Mouse (Mus musculus) midbrain, embryonic 12.5 days (tissue): ENCODE results near the gene Hivep2. TPM values are rescaled to one million over a fixed set of nuclear protein-coding genes. Genes with fewer than 3 reads are reported as not detected.

ENCODE experiments used
- ATAC-seq: fragments of 200-750 bp; cut with Nextera tagmentation; 2 replicates; pipeline ENCODE4 v1.8.0; 2017; ENCODE audit warnings: low read depth, moderate TSS enrichment, moderate library complexity; ENCODE audit not compliant: low FRiP score
- H3K27ac ChIP-seq: fragments of 300-500 bp; sonication (generic); replicated peaks from 2 replicates; pipeline ENCODE4 v1.5.1; 2016; ENCODE audit warnings: mild to moderate bottlenecking
- H3K27me3 ChIP-seq: fragments of 300-500 bp; sonication (generic); 2 replicates; pipeline ENCODE4 v1.6.1; 2016; ENCODE audit warnings: mild to moderate bottlenecking
- H3K36me3 ChIP-seq: fragments of 300-500 bp; sonication (generic); 2 replicates; pipeline ENCODE4 v1.6.1; 2016
- H3K4me1 ChIP-seq: fragments of 300-500 bp; sonication (generic); 2 replicates; pipeline ENCODE4 v1.6.1; 2016
- H3K4me2 ChIP-seq: fragments of 300-500 bp; sonication (generic); replicated peaks from 2 replicates; pipeline ENCODE4 v1.6.1; 2016; ENCODE audit warnings: mild to moderate bottlenecking, moderate library complexity
- H3K4me3 ChIP-seq: fragments of 300-500 bp; sonication (generic); 2 replicates; pipeline ENCODE4 v1.5.1; 2016; ENCODE audit warnings: mild to moderate bottlenecking
- H3K9ac ChIP-seq: fragments of 300-500 bp; sonication (generic); replicated peaks from 2 replicates; pipeline ENCODE4 v1.6.1; 2016; ENCODE audit warnings: mild to moderate bottlenecking, moderate library complexity
- H3K9me3 ChIP-seq: fragments of 300-500 bp; sonication (generic); 2 replicates; pipeline ENCODE4 v1.6.1; 2016; ENCODE audit warnings: mild to moderate bottlenecking
- WGBS: fragments of 180-500 bp; shearing (Covaris S2); methylation state at CpG from one replicate; pipeline ENCODE4 v1.1.7; 2016; 5-methylcytosine and 5-hydroxymethylcytosine counted together
- polyA plus RNA-seq: library from polyadenylated mRNA; unstranded; fragments of >200 nt; fragmentation: Nextera tagmentation; extraction: Ambion mirVana; gene quantifications from 2 replicates; pipeline ENCODE4 v1.2.1, GENCODE M21; 2016

Hivep2 gene
- polyA plus RNA-seq, 1 experiment from 2014 or later = 6.5 TPM

- WGBS = 93% methylated on average over 2 of the region's 2 CpGs
- no peak for ATAC-seq
Observed at GRCm38 (mm10) chr10:14032532-14032931, 66.7 kb downstream of the Hivep2 start.

DNA sequence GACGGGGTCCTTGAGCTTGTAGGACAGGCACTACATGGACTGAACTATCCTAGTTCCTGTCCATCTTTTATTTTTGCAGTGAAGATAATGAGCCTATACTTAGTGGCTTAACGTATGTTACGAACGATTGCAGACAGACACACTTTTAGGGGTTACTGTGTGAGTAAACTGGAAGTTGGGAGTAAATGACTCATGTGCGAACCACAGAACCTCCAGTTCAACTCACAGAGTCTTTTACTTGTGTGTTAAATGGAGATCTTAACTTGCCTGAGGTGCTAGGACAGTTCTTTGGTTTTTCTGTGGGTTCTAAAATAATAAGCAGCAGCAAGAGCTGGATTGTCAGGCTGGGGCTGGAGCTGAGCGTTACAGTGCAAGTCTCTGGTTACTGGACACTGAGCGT, 68.2 kb downstream of the Hivep2 start:
- Histone ChIP-seq H3K36me3 (no peaks in the 10 kb centered on the region), H3K27me3 (no peaks in the 10 kb centered on the region), H3K9me3 (no peaks in the 10 kb centered on the region), H3K4me2 (no peak overlapping the region), H3K4me3 (no peak overlapping the region), H3K4me1 (no peaks in the 10 kb centered on the region), H3K27ac (no peak overlapping the region), H3K9ac (no peak overlapping the region)
- ATAC-seq = no peak
- 95% methylated on average over 7 of the region's 7 CpGs for WGBS

More at GRCm38 (mm10) chr10:14032532-14032931, 66.7 kb downstream of the Hivep2 start:
- no peaks in the 10 kb centered on the region for H3K36me3 ChIP-seq
- H3K9ac ChIP-seq = no peak overlapping the region
- no peak overlapping the region for H3K4me2 ChIP-seq
- no peak overlapping the region for H3K27ac ChIP-seq
- H3K9me3 ChIP-seq = no peaks in the 10 kb centered on the region
- no peaks in the 10 kb centered on the region for H3K27me3 ChIP-seq
- no peaks in the 10 kb centered on the region for H3K4me1 ChIP-seq
- H3K4me3 ChIP-seq = no peak overlapping the region

DNA sequence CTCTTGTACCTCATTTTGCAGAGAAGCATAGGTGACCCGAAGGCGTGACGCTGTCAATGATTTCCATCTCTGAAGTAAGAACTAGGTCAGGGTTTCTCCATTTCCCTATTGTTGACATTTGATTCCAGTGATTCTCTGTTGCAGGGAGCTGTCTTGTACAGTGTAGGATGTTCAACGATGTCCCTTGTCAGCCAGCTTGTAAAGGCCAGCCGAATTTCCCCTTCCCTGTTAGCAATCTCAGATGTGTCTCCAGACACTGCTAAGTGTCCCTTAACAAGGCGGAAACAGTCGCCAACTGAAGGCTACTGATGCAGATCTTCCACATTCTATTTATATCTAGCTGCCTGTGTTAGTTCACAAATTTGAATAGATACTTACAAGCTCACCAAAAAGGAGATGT, 68.9 kb downstream of the Hivep2 start:
- H3K4me1 ChIP-seq = no peaks in the 10 kb centered on the region
- H3K4me2 ChIP-seq = no peak overlapping the region
- no peak overlapping the region for H3K4me3 ChIP-seq
- no peak overlapping the region for H3K27ac ChIP-seq
- H3K36me3 ChIP-seq = no peaks in the 10 kb centered on the region
- ATAC-seq = no peak
- no peak overlapping the region for H3K9ac ChIP-seq
- no peaks in the 10 kb centered on the region for H3K9me3 ChIP-seq
- 89% methylated on average over 7 of the region's 7 CpGs for WGBS
- H3K27me3 ChIP-seq = no peaks in the 10 kb centered on the region

DNA sequence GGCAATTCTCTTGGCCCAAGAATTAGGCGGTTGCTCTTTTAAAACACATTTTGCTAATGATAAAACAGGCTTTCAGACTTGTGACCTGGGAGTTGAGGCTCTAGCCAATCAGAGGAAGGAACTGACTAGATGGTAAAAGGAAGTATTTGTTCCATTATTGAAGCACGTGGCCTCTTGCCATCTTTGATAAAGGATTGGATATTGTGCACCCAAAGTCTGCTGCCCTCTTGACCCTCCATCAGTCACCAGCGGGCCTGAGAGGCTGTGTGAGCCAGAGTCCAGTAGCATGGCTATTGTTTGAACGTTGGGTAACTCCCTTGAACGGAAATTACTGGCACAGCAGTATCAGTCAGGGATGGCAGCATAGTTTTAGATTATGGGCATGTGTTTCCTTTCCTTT, 69.7 kb downstream of the Hivep2 start:
- no peak for ATAC-seq
- no peak overlapping the region for H3K27ac ChIP-seq
- WGBS = 73% methylated on average over 5 of the region's 5 CpGs

DNA sequence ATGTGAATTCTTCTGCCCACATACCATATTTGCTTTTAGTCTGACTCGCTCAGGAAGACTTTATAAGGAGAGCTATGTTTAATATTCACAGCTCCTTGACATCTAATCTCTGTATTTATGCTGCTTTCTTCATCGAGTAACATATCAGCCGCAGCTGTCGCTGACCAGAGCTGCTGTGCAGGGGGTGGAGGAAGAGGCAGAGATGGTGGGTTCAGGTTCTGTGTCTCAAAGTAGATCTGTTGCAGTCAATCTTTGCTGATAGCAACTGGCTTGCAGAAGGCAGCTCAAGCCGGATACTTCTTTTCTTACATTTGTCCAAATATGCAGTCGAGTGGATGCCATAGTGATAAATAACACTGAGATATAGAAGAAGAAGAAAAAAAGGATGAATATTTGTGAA, 70.6 kb downstream of the Hivep2 start:
- no peak for ATAC-seq
- 91% methylated on average over 6 of the region's 6 CpGs for WGBS
- H3K9ac ChIP-seq = no peak overlapping the region
- H3K4me1 ChIP-seq = no peaks in the 10 kb centered on the region
- H3K27me3 ChIP-seq = no peaks in the 10 kb centered on the region
- no peaks in the 10 kb centered on the region for H3K36me3 ChIP-seq
- H3K27ac ChIP-seq = no peak overlapping the region
- no peaks in the 10 kb centered on the region for H3K9me3 ChIP-seq
- no peak overlapping the region for H3K4me3 ChIP-seq
- H3K4me2 ChIP-seq = no peak overlapping the region

More for the DNA sequence above, 69.7 kb downstream of the Hivep2 start:
- Histone ChIP-seq H3K4me3 (no peak overlapping the region), H3K9me3 (no peaks in the 10 kb centered on the region), H3K4me2 (no peak overlapping the region), H3K36me3 (no peaks in the 10 kb centered on the region), H3K9ac (no peak overlapping the region), H3K4me1 (no peaks in the 10 kb centered on the region), H3K27me3 (no peaks in the 10 kb centered on the region)

- WGBS = 88% methylated on average over 7 of the region's 7 CpGs
- Histone ChIP-seq H3K9me3 (no peaks in the 10 kb centered on the region), H3K27me3 (no peaks in the 10 kb centered on the region), H3K36me3 (no peaks in the 10 kb centered on the region), H3K4me3 (no peak overlapping the region), H3K9ac (no peak overlapping the region), H3K27ac (no peak overlapping the region), H3K4me1 (no peaks in the 10 kb centered on the region), H3K4me2 (no peak overlapping the region)
- ATAC-seq = no peak
Observed at GRCm38 (mm10) chr10:14037977-14038489, 72.2 kb downstream of the Hivep2 start.

- no peak for ATAC-seq
- 86% methylated on average over 9 of the region's 9 CpGs for WGBS
- H3K9ac ChIP-seq = no peak overlapping the region
Observed at GRCm38 (mm10) chr10:14040716-14041470, 75.0 kb downstream of the Hivep2 start.

GRCm38 (mm10) chr10:14041606-14042005, 75.7 kb downstream of the Hivep2 start:
- H3K9ac ChIP-seq = no peak overlapping the region
- ATAC-seq = no peak
- peaks cover 5% of the 10 kb centered on the region; the same call in 1 of the 2 replicates for H3K4me1 ChIP-seq
- 86% methylated on average over 5 of the region's 5 CpGs for WGBS
- no peaks in the 10 kb centered on the region for H3K9me3 ChIP-seq
- no peak overlapping the region for H3K4me3 ChIP-seq
- no peak overlapping the region for H3K27ac ChIP-seq
- H3K27me3 ChIP-seq = peaks cover 5% of the 10 kb centered on the region; the same call in 1 of the 2 replicates
- no peak overlapping the region for H3K4me2 ChIP-seq
- H3K36me3 ChIP-seq = no peaks in the 10 kb centered on the region

More at GRCm38 (mm10) chr10:14040716-14041470, 75.0 kb downstream of the Hivep2 start:
- no peaks in the 10 kb centered on the region for H3K4me1 ChIP-seq
- H3K27ac ChIP-seq = no peak overlapping the region
- H3K4me2 ChIP-seq = no peak overlapping the region
- H3K27me3 ChIP-seq = peaks cover 5% of the 10 kb centered on the region; the same call in 1 of the 2 replicates
- no peak overlapping the region for H3K4me3 ChIP-seq
- no peaks in the 10 kb centered on the region for H3K9me3 ChIP-seq
- no peaks in the 10 kb centered on the region for H3K36me3 ChIP-seq

- H3K27ac ChIP-seq = no peak overlapping the region
- no peak for ATAC-seq
- WGBS = 87% methylated on average over 12 of the region's 12 CpGs
Observed at GRCm38 (mm10) chr10:14042539-14043348, 76.9 kb downstream of the Hivep2 start.

GRCm38 (mm10) chr10:14043349-14043710, 77.5 kb downstream of the Hivep2 start:
- no peak overlapping the region for H3K27ac ChIP-seq
- no peak overlapping the region for H3K9ac ChIP-seq
- ATAC-seq = no peak
- H3K27me3 ChIP-seq = peaks cover 5% of the 10 kb centered on the region; the same call in 1 of the 2 replicates
- H3K4me2 ChIP-seq = no peak overlapping the region
- H3K36me3 ChIP-seq = no peaks in the 10 kb centered on the region
- 96% methylated on average over 4 of the region's 4 CpGs for WGBS
- peaks cover 13% of the 10 kb centered on the region; the same call in 1 of the 2 replicates for H3K4me1 ChIP-seq
- no peak overlapping the region for H3K4me3 ChIP-seq
- no peaks in the 10 kb centered on the region for H3K9me3 ChIP-seq

More at GRCm38 (mm10) chr10:14042539-14043348, 76.9 kb downstream of the Hivep2 start:
- H3K4me3 ChIP-seq = no peak overlapping the region
- no peaks in the 10 kb centered on the region for H3K9me3 ChIP-seq
- H3K27me3 ChIP-seq = peaks cover 5% of the 10 kb centered on the region; the same call in 1 of the 2 replicates
- H3K9ac ChIP-seq = no peak overlapping the region
- no peak overlapping the region for H3K4me2 ChIP-seq
- H3K4me1 ChIP-seq = peaks cover 7% of the 10 kb centered on the region; the same call in 1 of the 2 replicates
- no peaks in the 10 kb centered on the region for H3K36me3 ChIP-seq

DNA sequence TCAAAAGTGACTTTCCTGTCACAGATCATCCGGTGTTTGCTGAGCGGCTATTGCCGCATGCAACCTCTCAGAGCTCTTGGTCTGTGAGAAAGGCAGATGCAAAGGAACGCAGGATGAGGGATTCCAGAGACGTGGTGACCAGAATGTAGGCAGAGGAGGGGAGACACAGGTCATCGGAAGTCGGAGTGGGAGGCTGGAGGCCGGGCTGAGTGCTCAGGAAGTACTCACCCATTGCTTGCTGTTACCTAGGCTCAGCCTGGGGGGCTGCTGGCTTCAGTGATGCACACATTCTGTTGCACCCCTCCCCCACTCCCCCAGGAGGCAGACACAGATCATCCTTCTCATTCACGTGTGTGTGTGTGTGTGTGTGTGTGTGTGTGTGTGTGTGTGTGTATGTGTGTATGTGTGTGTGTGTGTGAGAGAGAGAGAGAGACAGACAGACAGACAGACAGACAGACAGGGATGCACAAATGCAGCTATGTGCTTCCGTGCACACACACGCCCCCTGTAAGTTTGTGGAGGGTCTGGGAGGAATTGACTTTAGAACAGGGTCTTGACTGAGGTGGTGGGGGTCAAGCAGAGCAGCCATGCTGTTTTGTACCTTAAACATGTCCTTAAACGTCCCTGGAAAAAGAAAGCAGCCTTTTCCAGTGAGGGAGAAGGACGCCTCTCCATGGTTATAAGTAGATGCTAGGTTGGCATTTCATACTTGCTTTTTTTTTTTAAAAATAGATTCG, 78.3 kb downstream of the Hivep2 start:
- Histone ChIP-seq H3K4me1 (peaks cover 16% of the 10 kb centered on the region; the same call in 1 of the 2 replicates), H3K36me3 (no peaks in the 10 kb centered on the region), H3K27me3 (peaks cover 5% of the 10 kb centered on the region; the same call in 1 of the 2 replicates), H3K27ac (no peak overlapping the region), H3K4me3 (no peak overlapping the region), H3K9ac (no peak overlapping the region), H3K4me2 (no peak overlapping the region), H3K9me3 (no peaks in the 10 kb centered on the region)
- 49% methylated on average over 14 of the region's 14 CpGs for WGBS
- ATAC-seq = no peak
